Mouse (Mus musculus): ENCODE measurements around the gene Pomt1. TPM values are rescaled to one million over a fixed set of nuclear protein-coding genes. Genes with fewer than 3 reads are reported as not detected.

Pomt1 gene
- 23.7 and 25.1 TPM in 2 replicates for polyA plus RNA-seq (2012; ENCODE audit: insufficient read depth, insufficient read length, missing spikeins)

DNA sequence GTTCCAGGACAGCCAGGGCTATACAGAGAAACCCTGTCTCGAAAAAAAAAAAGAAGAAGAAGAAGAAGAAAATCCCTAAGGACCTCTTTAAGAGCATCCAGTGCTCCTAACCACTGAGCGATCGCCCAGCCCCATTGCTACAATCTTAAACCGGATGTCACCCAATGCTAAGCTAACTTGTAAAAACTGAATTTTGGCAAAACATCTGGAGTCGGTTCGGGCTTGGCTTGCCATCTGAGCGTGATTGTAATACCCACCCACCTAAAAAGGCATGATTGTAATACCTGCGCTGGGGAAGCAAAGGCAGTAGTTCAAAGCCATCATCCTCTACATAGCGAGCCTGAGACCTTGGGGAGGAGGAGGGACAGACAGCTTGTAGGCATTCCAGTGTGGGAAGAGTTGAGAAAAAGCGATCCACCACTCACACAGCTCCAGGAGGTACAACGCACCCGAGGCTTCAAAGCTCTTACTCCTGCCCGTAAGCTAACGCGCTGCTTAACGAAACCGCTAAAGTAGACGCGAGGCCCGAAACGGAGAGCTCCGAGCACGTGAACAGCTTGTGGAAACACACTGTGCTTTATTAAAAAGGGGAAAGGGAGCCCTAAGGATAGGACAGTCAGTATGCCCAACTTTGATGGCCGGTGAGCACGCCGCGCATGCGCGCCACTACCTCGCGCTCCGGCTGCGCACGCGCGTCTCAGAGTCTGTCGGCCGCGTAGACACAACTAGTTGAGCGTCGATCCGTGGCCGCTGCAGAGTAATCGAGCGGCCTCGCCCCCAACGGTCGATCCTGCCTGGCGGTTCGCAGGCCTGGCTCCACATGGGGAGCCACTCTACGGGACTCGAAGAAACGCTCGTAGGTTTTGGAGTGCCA lies at the start of gene Pomt1:
Pomt1 (plus strand) TSS at position 705 of the 874 bp plus-strand sequence.
- Histone ChIP-seq H3K4me3 (ENCODE audit: insufficient read depth, low read depth, low read length) (peak within 1 kb of the TSS; percentile 80), H3K4me1 (ENCODE audit: control insufficient read depth, insufficient read depth, insufficient read length, low read length) (peaks cover 7% of the 10 kb centered on the region; the same call in 1 of the 2 replicates), H3K27ac (replicated peaks; ENCODE audit: low read depth, low read length) (peak within 1 kb of the TSS; percentile 85)

DNA sequence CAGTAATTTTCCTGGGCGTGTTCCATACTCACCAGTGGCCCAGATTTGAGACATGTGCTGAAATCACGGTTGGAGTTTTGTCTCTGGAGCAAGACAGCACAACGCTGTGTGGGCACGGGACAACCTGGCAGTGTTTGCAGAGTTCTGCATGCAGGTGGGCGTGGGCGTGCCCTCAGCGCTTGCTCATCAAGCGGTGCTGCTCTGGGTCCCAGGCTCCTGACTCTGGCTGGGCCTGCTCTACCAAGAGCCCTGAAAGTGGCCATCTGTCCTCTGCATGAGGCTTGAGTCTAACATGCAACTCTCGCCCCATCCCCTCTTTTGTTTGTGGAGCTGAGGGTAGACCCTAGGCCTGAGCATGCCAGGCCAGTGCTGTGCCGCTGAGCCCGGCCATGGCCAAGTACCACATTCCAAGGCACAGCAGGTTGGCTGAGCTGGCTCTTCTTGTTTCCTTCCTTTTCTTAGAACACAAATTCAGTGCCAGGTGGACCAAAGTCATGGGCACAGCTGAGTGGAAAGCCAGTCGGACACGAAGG lies 49.3 kb upstream of the Pomt1 start:
- no peak overlapping the region for H3K27ac ChIP-seq (replicated peaks; ENCODE audit: low read depth, low read length)

DNA sequence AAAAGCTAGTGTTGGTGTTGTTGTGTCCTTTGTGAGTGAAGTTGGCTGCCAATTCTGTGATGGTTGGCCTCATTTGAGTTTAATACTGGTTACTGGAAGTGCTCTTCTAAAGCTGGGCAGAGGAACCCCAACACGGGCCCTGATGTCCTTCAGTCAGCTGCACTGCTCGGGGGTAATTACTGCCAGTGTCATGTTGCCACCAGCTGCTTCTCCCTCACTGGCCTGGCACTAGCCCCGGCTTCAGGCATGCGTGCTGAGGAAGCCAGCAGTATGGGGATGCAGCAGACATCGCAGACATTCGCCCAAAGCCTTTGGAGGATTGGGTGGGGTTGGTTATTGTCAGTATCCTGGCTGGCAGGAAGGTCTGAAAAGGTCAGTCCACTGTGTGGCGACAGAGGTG lies 48.7 kb upstream of the Pomt1 start:
- H3K4me1 ChIP-seq (ENCODE audit: control insufficient read depth, insufficient read depth, insufficient read length, low read length) = peaks cover 6% of the 10 kb centered on the region
- no peak overlapping the region for H3K27ac ChIP-seq (replicated peaks; ENCODE audit: low read depth, low read length)
- no peak overlapping the region for H3K4me3 ChIP-seq (ENCODE audit: insufficient read depth, low read depth, low read length)

More for the DNA sequence above, 49.3 kb upstream of the Pomt1 start:
- H3K4me3 ChIP-seq (ENCODE audit: insufficient read depth, low read depth, low read length) = no peak overlapping the region
- peaks cover 8% of the 10 kb centered on the region for H3K4me1 ChIP-seq (ENCODE audit: control insufficient read depth, insufficient read depth, insufficient read length, low read length)

- Histone ChIP-seq H3K4me1 (ENCODE audit: control insufficient read depth, insufficient read depth, insufficient read length, low read length) (no peaks in the 10 kb centered on the region), H3K27ac (replicated peaks; ENCODE audit: low read depth, low read length) (no peak overlapping the region), H3K4me3 (ENCODE audit: insufficient read depth, low read depth, low read length) (no peak overlapping the region)
These were observed 47.2 kb upstream of the Pomt1 start for GRCm38 (mm10) chr2:32189060-32189681.

GRCm38 (mm10) chr2:32190620-32191019 lies 45.8 kb upstream of the Pomt1 start:
- no peak overlapping the region for H3K4me3 ChIP-seq (ENCODE audit: insufficient read depth, low read depth, low read length)
- H3K4me1 ChIP-seq (ENCODE audit: control insufficient read depth, insufficient read depth, insufficient read length, low read length) = no peaks in the 10 kb centered on the region
- H3K27ac ChIP-seq (replicated peaks; ENCODE audit: low read depth, low read length) = no peak overlapping the region

DNA sequence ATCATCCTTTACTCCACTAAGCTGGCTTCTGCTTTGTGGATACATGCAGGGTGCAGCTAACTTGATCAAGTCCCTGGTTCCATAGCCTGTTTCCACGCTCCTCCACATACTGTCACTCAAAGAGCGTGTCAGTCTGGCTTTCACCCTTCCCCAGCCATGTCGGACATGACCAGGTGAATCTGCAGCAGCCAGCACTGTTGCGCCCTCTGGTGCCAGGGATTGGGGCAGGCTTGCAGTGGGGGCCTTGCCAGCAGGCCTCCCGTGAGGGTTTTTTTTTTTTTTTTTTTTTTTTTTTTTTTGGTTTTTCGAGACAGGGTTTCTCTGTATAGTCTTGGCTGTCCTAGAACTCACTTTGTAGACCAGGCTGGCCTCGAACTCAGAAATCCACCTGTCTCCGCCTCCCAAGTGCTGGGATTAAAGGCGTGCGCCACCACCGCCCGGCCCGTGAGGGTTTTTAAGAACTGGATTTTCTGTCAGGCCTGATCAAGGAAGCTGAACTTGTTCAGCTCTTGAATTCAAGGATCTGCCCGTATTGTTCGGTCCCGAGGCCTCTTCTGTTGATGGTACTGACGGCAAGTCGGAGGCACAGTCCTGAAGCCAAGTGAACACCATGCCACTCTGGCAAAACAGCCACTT lies 44.4 kb upstream of the Pomt1 start:
- no peaks in the 10 kb centered on the region for H3K4me1 ChIP-seq (ENCODE audit: control insufficient read depth, insufficient read depth, insufficient read length, low read length)
- no peak overlapping the region for H3K4me3 ChIP-seq (ENCODE audit: insufficient read depth, low read depth, low read length)
- no peak overlapping the region for H3K27ac ChIP-seq (replicated peaks; ENCODE audit: low read depth, low read length)

GRCm38 (mm10) chr2:32198977-32199376 lies 37.4 kb upstream of the Pomt1 start:
- no peaks in the 10 kb centered on the region for H3K4me1 ChIP-seq (ENCODE audit: control insufficient read depth, insufficient read depth, insufficient read length, low read length)
- H3K27ac ChIP-seq (replicated peaks; ENCODE audit: low read depth, low read length) = no peak overlapping the region
- no peak overlapping the region for H3K4me3 ChIP-seq (ENCODE audit: insufficient read depth, low read depth, low read length)

- H3K4me3 ChIP-seq (ENCODE audit: insufficient read depth, low read depth, low read length) = no peak overlapping the region
- no peak overlapping the region for H3K27ac ChIP-seq (replicated peaks; ENCODE audit: low read depth, low read length)
- H3K4me1 ChIP-seq (ENCODE audit: control insufficient read depth, insufficient read depth, insufficient read length, low read length) = no peaks in the 10 kb centered on the region
These were observed 36.4 kb upstream of the Pomt1 start for GRCm38 (mm10) chr2:32200033-32200432.

- no peaks in the 10 kb centered on the region for H3K4me1 ChIP-seq (ENCODE audit: control insufficient read depth, insufficient read depth, insufficient read length, low read length)
- no peak overlapping the region for H3K27ac ChIP-seq (replicated peaks; ENCODE audit: low read depth, low read length)
These were observed 35.7 kb upstream of the Pomt1 start for GRCm38 (mm10) chr2:32200712-32201111.

DNA sequence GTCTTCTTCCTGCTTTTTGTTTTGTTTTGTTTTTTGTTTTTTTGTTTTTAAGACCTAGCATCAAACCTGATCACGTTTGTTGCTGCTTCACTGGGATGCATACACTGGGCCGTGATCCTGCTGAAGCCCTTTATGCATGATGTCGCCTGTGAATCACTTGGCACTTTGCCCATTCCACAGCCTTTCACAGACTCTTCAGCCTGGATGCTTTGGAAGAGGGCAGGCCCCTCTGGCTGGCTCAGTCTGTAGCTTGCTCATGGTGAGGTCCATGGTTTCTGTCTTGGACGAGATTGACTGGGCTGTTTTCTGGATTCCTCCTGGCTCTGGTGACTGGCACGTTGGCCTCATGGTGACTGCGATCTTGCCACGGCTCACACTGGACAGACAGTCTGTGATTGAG lies 34.9 kb upstream of the Pomt1 start:
- Histone ChIP-seq H3K4me3 (ENCODE audit: insufficient read depth, low read depth, low read length) (no peak overlapping the region), H3K27ac (replicated peaks; ENCODE audit: low read depth, low read length) (no peak overlapping the region)

More at GRCm38 (mm10) chr2:32200712-32201111, 35.7 kb upstream of the Pomt1 start:
- no peak overlapping the region for H3K4me3 ChIP-seq (ENCODE audit: insufficient read depth, low read depth, low read length)

DNA sequence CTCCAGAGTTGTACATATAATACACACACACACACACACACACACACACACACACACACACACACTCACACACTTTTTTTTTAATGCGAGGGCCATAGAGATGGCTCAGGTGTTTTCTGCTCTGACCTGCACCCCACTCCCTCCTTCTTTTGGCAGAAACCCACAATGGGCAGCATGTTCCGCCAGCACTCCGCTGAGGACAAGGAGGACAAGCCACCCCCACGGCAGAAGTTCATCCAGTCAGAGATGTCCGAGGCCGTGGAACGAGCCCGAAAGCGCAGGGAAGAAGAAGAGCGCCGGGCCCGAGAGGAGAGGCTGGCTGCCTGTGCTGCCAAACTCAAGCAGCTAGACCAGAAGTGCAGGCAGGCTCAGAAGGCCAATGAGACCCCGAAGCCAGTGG lies 32.5 kb upstream of the Pomt1 start:
- Histone ChIP-seq H3K27ac (replicated peaks; ENCODE audit: low read depth, low read length) (no peak overlapping the region), H3K4me1 (ENCODE audit: control insufficient read depth, insufficient read depth, insufficient read length, low read length) (no peaks in the 10 kb centered on the region), H3K4me3 (ENCODE audit: insufficient read depth, low read depth, low read length) (no peak overlapping the region)

More for the DNA sequence above, 34.9 kb upstream of the Pomt1 start:
- no peaks in the 10 kb centered on the region for H3K4me1 ChIP-seq (ENCODE audit: control insufficient read depth, insufficient read depth, insufficient read length, low read length)

- H3K27ac ChIP-seq (replicated peaks; ENCODE audit: low read depth, low read length) = no peak overlapping the region
- H3K4me3 ChIP-seq (ENCODE audit: insufficient read depth, low read depth, low read length) = no peak overlapping the region
These were observed 28.7 kb upstream of the Pomt1 start for GRCm38 (mm10) chr2:32207682-32208081.

GRCm38 (mm10) chr2:32211689-32212088 lies 24.7 kb upstream of the Pomt1 start:
- H3K4me1 ChIP-seq (ENCODE audit: control insufficient read depth, insufficient read depth, insufficient read length, low read length) = no peaks in the 10 kb centered on the region
- H3K4me3 ChIP-seq (ENCODE audit: insufficient read depth, low read depth, low read length) = no peak overlapping the region
- no peak overlapping the region for H3K27ac ChIP-seq (replicated peaks; ENCODE audit: low read depth, low read length)

More at GRCm38 (mm10) chr2:32207682-32208081, 28.7 kb upstream of the Pomt1 start:
- no peaks in the 10 kb centered on the region for H3K4me1 ChIP-seq (ENCODE audit: control insufficient read depth, insufficient read depth, insufficient read length, low read length)

DNA sequence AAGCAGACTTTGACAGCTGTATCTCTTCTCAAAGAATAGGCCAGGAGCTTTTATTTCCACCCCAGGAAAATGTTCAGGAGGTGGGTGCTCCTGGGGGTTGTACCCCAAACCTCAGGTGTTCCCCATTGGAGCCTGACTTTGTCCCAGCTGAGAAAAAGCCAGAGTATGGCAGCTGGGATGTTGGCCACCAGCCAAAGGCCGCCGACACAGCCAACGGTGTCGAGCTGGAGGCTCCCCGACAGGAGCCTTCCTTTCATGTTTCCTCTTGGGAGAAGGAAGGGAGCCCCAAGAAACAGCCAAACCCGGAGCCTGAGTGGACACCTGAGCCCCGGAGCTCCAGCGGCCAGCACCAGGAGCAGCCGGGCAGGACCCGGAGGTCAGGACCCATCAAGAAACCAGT lies 23.4 kb upstream of the Pomt1 start:
- Histone ChIP-seq H3K4me3 (ENCODE audit: insufficient read depth, low read depth, low read length) (no peak overlapping the region), H3K27ac (replicated peaks; ENCODE audit: low read depth, low read length) (no peak overlapping the region), H3K4me1 (ENCODE audit: control insufficient read depth, insufficient read depth, insufficient read length, low read length) (no peaks in the 10 kb centered on the region)

- peaks cover 4% of the 10 kb centered on the region; the same call in 1 of the 2 replicates for H3K4me1 ChIP-seq (ENCODE audit: control insufficient read depth, insufficient read depth, insufficient read length, low read length)
- H3K4me3 ChIP-seq (ENCODE audit: insufficient read depth, low read depth, low read length) = no peak overlapping the region
- no peak overlapping the region for H3K27ac ChIP-seq (replicated peaks; ENCODE audit: low read depth, low read length)
These were observed 20.8 kb upstream of the Pomt1 start for GRCm38 (mm10) chr2:32215576-32215975.
